Mouse (Mus musculus) retina, postnatal 1 day (tissue): ENCODE measurements around the gene BC024978.
A peak's percentile ranks its signal among the peaks of the same experiment; 100 is the strongest.

Source experiments
- DNase-seq: peaks from one replicate; pipeline ENCODE4 v3.0.0-alpha.2; 2012

BC024978 gene

DNA sequence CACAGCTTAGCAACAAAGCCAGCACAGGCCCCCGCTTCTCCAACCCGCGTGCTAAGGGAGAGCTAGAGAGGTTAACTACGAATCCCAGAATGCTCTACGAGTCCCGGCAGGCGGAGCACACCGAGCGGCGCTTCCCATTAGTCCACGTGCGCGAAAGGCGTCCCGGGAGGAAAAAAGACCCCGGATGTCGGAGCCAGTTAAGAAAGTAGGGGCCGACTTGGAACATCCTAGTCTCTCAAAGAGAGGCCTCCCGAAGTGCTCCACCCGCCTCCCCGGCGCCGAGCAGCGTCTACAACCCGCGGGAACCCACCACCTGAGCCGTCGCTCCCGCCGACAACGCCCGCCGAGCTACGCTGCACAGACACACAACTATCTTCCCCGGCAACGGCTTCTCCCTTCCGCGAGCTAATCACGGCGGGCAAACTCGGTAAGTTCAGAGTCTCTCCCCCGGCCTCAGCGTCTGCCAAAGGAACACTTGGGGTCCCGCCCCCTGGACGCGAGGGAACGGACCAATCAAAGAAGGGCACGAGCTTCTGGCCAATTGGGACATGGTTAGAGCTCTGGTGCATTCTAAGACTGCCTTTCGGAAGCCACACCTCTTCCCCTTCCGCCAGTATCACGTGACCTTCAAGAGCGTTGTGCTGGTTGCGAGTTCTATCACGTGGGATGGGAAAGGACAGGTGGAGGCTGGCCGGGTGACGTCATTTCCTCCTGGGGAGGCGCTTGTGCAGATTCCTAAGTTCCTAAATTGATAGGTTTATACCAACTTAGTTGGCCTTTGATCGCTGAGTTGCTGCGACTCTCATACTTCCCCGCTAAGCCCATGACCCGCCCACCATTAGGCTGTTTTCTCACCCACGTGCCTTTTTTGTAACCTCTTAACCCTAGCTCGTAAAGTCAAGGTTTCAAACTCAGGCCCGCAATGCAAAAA, at the start of gene BC024978, which contains the start of gene Snrpa:
Gene BC024978, plus strand, starts transcription at position 101 of the 931 bp plus-strand sequence.
Gene Snrpa, minus strand, starts transcription at position 591 of the 931 bp plus-strand sequence.
- peak; percentile 100 for DNase-seq

DNA sequence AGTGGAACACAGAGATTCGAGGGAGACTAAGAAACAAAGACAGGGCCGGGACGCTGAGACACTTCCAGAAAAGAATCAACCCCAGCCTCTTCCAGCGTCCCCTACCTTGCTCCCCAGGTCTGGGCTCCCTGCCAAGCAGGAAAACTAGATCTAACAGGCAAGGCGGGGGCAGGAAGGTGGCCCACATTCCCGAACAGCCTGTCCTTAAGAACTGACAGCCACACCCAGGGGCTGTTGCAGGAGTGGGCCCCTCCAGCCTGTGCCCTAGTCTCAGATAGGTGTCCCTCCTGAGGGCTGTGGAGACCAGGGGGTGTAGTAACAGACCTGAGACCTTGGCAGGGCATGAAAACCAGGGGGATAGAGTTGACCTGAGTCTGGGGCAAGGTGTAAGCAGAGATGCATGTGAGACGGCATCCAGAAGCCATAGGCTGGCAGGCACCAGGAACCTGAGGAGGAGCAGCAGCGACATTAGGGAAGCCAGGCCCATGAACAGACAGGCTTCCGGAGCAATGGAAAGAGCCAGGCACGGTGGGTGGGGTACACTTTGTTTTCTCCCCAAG, 42.3 kb upstream of the BC024978 start, which contains the start of gene Cyp2t4:
Gene Cyp2t4, plus strand, starts transcription at position 510 of the 560 bp plus-strand sequence.
- DNase-seq = no peak

DNA sequence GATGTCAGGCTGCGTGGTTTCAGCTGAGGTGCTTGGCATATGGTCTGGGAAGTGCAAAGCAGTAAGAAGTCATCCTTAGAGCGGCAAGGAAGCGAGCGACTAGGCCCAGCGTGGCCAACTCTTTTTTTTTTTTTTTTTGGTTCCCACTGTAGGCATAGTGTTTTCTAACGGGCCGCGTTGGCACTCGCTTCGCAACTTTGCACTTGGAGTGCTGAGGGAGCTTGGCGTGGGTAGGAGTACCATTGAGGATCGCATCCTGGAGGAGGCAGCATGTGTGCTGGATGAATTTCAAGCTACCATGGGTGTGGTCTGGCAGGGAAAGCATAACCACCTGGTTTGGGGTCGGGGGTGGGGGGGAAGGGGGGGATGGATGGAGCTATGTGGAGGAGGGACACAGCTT, 39.6 kb upstream of the BC024978 start:
- no peak for DNase-seq

DNA sequence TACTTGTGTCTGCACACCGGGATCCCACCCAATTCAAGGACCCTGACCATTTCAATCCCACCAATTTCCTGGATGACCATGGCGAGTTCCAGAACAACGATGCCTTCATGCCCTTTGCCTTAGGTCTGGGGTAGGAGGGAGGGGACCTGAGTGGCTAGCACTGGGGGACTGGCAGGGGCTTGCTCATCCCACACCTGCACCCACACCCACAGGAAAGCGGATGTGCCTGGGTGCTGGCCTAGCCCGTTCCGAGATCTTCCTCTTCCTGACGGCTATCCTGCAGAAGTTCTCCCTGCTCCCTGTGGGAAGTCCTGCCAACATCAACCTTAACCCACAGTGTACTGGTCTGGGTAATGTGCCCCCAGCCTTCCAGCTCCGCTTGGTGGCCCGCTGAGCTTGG, 37.4 kb upstream of the BC024978 start:
- DNase-seq = no peak

DNA sequence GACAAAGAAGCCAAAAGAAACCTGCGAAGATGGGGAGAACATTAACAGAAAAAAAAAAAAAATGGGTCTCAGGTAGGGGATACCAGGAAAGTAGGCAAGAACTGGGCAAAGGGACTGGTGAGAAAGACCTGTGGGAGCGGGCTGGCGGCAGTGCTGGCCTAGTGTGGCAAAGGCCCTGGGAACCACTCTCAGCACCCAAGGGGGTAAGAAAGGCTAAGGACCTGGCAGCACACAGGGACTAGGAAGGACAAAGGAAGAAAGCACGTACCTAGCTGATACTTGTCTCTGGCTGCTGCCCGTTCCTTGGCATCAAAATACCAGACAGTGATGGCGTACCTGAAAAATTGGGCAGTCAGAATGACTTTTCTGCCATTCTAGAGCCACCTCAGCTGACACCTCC, 36.3 kb upstream of the BC024978 start:
- DNase-seq = no peak

DNA sequence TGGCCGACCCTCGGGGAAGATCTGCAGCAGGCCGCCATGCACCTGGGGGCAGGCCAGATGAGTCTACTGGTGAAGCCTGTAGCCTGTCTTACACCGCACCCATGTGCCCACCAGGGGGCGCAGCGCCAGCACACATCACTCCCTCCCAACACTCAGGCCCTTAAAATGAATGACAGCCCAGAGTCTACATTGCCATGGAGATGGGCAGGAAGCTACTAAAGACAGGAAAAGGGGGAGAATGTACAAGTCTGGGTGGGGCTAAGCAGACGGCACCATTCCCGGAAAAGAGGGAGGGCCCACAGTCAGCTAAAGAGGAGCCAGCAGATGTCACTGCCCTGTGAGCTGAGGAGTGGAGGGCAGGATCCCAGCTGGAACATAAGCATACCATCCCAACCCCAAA, 35.7 kb upstream of the BC024978 start:
- DNase-seq = peak; percentile 96

DNA sequence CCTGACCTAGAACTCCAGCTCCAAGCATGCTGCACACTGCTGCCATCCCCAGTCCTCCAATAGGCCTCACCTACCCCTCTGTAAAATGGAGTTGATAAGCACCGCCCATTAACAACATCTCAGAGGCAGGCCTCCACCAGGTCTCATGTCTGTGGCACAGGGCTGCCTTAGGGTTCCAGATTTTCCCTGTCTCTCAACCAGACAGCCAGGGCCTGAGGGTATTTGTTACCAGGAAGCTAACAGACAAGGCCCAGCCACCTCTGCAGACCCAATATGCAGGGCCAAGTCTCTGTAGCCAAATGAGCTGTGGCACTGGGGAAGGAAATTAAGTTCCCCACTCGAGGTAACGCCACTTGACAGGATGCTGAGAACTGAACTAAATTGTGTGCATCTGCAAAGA, 34.7 kb upstream of the BC024978 start:
- no peak for DNase-seq

DNA sequence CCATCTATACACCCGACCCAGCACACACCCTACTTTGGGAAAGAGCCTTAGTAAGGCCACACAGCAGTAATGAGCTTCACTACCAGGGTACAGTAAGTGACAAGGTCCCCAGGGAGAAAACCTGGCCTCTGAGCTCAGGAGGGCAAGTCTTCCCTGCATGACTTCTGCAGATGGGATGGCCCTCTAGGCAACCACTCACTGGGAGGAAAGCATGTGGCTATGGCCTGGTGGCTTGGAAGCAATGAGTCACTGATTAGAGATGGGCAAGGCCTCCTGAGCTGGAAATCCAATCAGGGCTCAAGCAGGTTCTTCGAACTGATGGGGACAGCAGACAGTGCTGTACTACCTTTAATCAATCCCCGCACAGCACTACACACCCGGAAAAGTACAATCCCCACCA, 33.8 kb upstream of the BC024978 start:
- DNase-seq = no peak

DNA sequence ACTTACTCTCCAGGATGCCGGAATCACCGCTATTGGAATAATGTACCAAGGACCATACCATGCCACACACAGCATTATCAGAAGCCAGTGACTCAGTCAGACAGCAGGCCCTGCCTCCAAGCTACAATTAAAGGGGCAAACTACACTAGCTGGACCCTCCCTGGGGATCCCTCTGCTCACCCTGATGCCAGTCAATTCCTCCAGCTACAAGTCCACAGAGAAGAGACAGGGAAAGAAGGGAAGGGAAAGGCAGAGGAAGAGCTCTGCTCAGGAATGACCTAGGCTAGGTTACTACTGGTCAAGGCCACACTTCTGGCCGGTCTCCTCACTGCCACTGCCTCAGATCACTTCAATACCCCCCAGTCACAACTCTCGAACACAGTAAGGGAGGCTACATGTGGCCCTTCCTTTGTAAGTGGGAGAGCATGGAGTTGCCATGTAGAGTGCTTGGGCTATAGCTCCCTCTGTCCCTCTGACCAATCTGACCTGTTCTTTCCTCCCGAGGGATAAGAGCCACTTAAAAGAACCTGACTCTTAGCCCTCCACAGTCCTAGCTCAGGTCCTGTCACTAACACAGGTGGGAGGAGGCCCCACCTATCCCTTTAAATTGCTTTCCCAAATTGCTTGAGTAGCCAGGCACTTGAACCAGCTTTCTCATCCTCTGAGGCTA, 32.7 kb upstream of the BC024978 start:
- no peak for DNase-seq

DNA sequence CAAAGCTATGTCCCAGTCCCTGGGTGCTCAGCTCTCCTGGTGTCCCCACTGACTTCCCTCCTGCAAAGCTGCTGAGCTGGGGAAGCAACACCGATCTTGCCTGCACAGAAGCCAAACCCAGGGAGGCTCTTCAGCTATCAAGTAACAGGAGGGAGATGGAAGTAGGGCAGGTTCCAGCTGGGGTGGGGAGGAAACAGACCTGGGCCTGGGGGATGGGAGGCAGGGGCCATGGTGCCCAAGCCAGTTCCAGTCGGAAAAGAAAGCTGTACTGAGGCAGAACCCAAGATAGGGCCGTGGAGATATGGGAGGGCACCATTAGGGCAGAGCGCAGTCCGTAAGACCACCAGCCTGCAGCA, 32.2 kb upstream of the BC024978 start:
- DNase-seq = no peak

DNA sequence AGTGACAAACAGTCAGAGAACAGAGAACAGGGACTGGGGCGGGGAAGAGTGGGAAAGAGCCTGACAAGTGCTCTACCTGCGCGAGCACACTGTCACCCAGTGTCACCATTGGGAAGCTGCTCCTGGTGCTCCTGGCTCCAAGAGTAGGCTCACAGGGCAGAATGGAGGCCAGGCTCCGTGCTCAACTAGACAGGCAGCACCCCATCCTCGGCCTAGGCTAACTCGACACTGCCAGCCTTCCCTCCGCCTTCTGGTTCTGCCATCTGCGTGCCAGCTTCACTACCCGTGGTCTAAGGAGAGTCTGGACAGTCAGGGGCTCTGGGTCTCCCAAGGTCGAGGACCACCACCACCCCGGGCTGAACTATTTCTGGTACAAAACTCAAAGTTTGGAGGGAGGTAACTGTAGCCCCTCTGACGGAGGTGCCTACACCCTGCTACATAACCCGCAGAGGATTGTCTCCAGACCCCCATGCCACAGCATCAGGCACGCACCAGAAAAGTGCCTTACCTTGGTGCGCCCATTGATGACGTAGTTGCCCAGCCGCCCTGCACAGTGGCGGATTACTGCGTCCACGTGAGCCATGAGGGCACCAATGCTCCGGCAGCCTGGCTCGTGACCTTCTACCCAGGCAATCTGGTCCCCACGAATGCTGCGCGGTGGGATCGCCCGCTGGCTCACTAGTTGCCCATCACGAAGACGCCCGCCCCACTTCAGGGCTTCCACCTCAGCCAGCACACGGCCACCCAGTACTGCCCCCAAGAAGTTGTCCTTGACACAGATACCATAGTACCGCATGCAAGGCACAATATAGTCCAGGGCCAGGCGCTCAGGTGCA, 31.3 kb upstream of the BC024978 start:
- DNase-seq = no peak

DNA sequence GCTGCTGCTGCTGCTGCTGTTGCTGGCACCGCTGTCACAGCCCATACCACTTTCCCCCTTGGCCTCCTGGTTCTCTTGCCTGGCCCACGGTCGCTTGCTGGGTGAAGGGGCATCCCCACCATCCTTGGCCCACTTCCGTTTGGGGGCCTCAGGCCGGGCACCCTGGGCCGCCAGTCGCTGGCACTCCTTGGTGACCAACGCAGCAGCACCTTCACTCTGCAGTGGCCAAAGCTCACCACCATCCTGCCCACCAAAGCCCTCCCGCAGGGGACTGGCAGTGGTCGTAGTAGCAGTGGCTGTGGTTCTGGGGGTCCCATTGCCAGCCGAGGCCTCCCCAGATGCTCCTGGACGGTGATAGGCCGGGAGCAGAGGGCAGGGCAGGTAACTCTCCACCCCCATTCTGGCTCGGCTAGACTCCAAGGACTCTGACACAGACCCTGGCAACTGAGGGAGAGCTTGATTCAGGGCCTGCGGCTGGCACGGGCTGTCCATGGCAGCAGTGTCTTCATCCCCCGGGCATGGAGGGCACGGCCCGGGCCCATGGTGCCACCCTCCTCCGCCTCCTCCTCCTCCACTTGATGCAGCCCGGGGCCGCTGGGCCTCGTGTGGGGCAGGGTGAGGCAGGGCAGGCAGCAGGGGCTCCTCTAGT, 30.4 kb upstream of the BC024978 start:
- DNase-seq = no peak

DNA sequence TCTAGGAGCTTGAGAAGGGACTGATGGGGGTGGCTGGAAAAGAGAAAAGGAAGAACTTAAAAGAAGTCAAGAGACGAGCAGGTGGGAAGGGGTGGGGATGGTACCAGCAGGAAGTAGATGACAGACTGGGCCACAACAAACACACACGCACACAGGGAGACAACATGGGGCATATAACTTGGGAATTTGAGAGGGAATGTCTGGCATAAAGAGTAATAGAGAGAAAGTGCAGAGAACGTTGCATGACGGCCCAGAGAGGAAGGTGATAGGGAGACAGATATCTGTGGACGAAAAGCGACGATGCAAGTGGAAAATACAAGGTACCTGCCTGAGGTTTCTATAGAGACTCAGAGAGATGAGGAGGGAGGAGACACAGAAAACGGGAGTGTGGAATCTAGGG, 29.9 kb upstream of the BC024978 start:
- DNase-seq = no peak

DNA sequence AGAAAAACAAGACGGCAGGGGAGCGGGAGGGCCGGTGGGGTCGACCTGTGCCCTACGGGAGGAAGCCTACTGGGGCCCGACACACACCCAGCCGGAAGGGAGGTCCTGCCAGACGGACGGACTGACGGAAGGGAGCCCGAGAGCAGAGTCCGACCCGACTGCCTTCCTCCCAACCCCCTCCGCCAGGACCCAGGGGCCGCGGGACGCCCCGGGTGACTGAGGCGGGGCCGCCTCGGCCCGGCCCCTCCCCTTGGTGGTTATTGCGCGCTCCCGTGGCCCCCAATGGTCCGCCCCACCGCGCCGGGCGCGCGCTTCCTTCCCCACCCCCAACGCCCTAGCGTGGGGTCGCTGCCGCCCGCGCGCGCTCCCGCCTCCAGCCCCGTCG, 29.4 kb upstream of the BC024978 start:
- DNase-seq = peak; percentile 87

DNA sequence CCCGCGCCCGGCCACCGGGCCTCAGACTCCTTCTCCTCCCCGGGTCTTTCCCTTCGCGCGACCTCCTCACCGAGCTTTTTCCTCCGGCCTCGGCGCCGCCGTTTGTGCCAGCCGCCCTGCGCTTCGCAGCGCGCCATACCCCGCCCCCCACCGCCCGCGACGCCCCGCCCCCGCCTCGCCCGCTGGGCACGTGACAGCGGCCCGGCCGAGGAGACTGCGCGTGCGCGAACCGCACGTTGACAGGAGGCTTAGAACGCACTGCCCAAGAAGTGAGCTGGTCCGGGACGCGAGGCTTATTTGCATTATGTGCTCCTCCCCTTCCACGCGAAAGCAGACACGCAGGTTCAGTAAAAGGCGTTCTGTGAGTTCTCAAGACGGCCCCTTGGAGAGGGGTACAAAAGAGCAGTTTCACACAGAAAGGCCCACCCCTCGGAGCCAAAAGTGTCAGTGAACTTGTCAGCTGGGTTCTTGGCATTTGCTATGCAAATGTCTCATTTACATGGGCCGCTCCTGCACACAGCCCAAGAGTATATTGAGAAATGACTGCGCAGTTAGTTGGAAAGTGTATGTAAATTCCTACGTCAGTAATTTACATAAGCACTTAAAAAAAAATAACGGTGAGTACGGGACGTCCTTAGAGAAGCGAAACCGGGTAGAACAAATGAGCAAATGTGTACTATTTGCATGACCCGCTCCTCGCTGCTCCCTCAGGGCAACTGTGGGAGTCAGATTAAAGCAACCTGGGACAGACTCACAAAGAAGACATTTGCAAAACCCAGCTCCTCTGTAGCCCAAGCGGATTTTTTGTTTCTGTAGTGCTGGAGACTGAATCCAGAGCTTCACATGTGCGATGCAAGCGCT, 28.7 kb upstream of the BC024978 start, which contains the start of gene Egln2:
Gene Egln2, minus strand, starts transcription at position 189 of the 861 bp plus-strand sequence.
- DNase-seq = peak; percentile 95

DNA sequence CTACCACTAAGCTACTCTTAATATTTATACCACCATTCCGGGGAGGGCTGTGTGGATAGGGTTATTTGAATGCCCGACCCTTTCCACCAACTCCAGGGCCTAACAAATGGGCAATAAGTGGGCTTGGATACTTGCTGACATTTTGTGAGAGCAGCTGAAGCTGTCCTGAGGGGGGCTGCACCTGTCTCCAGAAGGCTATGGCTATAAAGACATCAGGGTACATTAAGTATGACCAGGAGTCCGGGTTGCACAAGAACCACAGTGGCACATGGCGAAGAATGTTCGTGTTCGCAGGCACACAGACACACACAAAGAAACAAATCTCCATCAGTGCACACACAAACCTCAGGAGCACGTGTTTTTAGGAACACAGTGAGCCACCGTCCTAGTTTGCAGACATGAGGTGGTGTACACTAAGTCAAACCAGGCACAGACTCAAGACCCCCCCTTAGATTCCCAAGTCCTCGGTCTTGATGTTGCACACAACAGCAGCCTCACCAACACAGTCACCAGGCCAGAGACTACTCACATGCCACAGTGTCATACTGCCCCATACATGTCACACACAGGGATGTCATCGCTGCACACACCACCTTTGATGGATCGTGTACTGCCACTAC, 28.0 kb upstream of the BC024978 start:
- DNase-seq = no peak

DNA sequence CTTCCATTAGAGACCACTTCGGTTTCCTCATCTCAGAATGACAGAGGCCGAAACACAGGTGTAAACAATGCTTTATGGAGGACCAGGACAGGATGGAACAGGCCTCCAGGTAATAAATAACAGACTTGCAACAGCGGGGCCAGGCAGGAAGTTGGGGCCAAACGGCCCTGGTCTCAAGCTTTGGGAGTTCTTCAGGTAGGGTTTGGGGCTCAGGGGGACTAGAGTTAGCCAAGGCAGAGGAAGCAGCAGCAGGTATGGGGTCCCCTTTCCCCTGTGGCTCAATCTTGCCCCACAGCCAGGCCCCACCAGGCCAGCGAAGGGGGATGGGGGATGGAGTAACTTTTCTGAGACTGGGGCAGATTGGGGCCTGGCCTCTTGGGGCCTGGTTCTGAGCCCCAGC, 27.2 kb upstream of the BC024978 start:
- no peak for DNase-seq

DNA sequence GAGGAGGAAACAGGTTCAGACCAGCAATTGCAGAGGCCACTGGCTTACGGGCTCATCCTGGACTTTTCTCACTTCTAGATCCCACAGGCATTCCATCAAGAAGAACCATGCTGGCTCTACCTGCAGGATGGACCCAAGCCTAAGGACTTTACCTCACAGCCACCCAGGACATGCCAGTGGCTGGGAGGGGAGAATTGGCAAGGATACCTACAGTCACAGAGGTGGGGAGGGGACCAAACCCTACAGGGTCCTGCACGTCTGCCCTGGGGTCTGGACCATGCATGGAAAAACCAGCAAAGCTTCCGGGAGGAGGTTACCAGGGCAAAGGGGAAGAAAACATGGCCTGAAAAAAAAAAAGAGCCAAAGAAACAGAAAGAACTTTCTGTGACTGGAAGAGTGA, 24.6 kb upstream of the BC024978 start:
- DNase-seq = no peak

DNA sequence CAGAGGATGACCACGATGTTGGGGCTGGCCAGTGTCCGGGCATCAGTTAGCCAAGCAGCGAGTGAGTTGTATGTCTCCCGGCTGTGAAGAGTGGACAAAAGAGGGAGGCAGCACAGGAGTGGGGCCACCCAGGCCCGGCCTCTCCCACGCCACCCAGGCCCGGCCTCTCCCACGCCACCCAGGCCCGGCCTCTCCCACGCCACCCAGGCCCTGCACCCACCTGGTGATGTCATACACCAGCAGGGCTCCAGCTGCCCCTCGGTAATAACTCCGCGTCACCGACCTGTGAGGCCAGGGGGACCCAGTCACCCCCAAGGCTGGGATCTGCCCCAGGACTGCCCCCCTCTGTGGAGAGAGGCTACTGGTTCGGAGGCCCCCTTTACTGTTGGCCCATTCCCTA, 21.1 kb upstream of the BC024978 start:
- no peak for DNase-seq

DNA sequence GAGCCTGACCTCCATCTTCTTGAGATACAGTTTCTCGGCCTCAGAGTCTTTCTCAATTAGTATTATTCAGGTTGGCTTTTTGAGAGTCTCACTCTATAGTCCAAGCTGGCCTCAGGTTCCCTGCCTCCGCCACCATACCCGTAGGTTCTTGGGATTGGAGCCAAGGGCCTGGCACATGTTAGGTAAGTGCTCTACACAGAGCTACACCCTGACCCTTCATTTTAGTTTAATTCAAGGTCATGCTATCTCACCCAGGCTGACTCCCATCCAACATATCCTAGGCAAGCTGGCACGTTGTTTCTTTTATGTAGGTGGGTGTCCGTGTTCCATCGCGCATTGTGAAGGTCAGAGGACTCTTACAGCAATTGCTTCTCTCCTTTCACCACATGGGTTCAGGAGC, 20.7 kb upstream of the BC024978 start:
- DNase-seq = no peak

DNA sequence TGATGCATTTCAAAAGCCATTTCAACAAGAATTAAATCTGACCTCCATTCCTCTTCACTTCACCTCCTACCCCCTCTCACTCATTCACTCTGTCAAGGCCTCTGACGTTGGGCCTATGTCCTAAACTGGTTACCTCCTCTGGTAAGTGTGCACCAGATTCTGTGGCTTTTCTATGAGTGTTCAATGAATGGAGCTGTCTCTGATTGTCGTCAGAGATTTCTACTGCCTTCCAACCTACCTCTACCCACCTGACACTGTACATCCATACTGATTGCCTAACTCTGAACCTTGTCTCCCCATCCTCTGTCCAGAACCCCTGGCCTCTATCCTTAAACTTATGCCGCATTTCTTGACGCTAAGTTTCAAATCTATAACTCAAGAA, 17.6 kb upstream of the BC024978 start:
- no peak for DNase-seq
